Mouse (Mus musculus): ENCODE measurements around the gene Uck2.
A peak's percentile ranks its signal among the peaks of the same experiment; 100 is the strongest.

Uck2 gene

GRCm38 (mm10) chr1:167285320-167285355 is at the start of gene Uck2:
Uck2 (minus strand) TSS chr1:167285320.
- DNase-seq (ENCODE audit: low spot score) = no peak

- DNase-seq (ENCODE audit: low spot score) = no peak
Measured at GRCm38 (mm10) chr1:167331106-167331505, 46.0 kb upstream of the Uck2 start.

- no peak for DNase-seq (ENCODE audit: low spot score)
Measured at GRCm38 (mm10) chr1:167328776-167329175, 43.7 kb upstream of the Uck2 start.

GRCm38 (mm10) chr1:167321691-167322090 is 36.6 kb upstream of the Uck2 start:
- no peak for DNase-seq (ENCODE audit: low spot score)

- no peak for DNase-seq (ENCODE audit: low spot score)
Measured at GRCm38 (mm10) chr1:167313220-167313619, 28.1 kb upstream of the Uck2 start.

- DNase-seq (ENCODE audit: low spot score) = no peak
Measured at GRCm38 (mm10) chr1:167312367-167312766, 27.2 kb upstream of the Uck2 start.

GRCm38 (mm10) chr1:167308261-167309054 is 23.3 kb upstream of the Uck2 start, which contains the start of gene Tmco1:
Tmco1 (plus strand) TSS chr1:167308378.
- peak; percentile 96 for DNase-seq (ENCODE audit: low spot score)

- no peak for DNase-seq (ENCODE audit: low spot score)
Measured at GRCm38 (mm10) chr1:167307674-167308073, 22.6 kb upstream of the Uck2 start.

- DNase-seq (ENCODE audit: low spot score) = peak; percentile 77
Measured at GRCm38 (mm10) chr1:167306451-167307240, 21.5 kb upstream of the Uck2 start.

- DNase-seq (ENCODE audit: low spot score) = no peak
Measured at GRCm38 (mm10) chr1:167305501-167306137, 20.5 kb upstream of the Uck2 start.

- DNase-seq (ENCODE audit: low spot score) = no peak
Measured at GRCm38 (mm10) chr1:167300122-167300521, 15.0 kb upstream of the Uck2 start.

GRCm38 (mm10) chr1:167295679-167296402 is 10.7 kb upstream of the Uck2 start:
- DNase-seq (ENCODE audit: low spot score) = no peak

GRCm38 (mm10) chr1:167292447-167292846 is 7.3 kb upstream of the Uck2 start:
- DNase-seq (ENCODE audit: low spot score) = no peak

- no peak for DNase-seq (ENCODE audit: low spot score)
Measured at GRCm38 (mm10) chr1:167291610-167292009, 6.5 kb upstream of the Uck2 start.

GRCm38 (mm10) chr1:167290263-167290592 is 5.1 kb upstream of the Uck2 start:
- no peak for DNase-seq (ENCODE audit: low spot score)

- no peak for DNase-seq (ENCODE audit: low spot score)
Measured at GRCm38 (mm10) chr1:167289567-167290262, 4.6 kb upstream of the Uck2 start.

- no peak for DNase-seq (ENCODE audit: low spot score)
Measured at GRCm38 (mm10) chr1:167288665-167289538, 3.8 kb upstream of the Uck2 start.

GRCm38 (mm10) chr1:167287156-167287555 is 2.0 kb upstream of the Uck2 start:
- DNase-seq (ENCODE audit: low spot score) = no peak

GRCm38 (mm10) chr1:167285356-167285755 is 236 bp upstream of the Uck2 start:
- DNase-seq (ENCODE audit: low spot score) = no peak

GRCm38 (mm10) chr1:167284837-167285319 is 242 bp downstream of the Uck2 start:
- DNase-seq (ENCODE audit: low spot score) = peak; percentile 71

GRCm38 (mm10) chr1:167284258-167284836 is 773 bp downstream of the Uck2 start:
- DNase-seq (ENCODE audit: low spot score) = peak; percentile 40
